Mouse (Mus musculus) small intestine, adult 2 months (tissue): ENCODE measurements at regions not wholly inside any gene's neighbourhood (a gene's known extent, or its start where the extent isn't known, plus 50 kb on each side); places are given as distances from the start of the nearest gene placed in this dataset.

Source experiments
- CTCF ChIP-seq: fragments of 200-500 bp; IDR thresholded peaks from 2 replicates; pipeline ENCODE4 v1.5.1; 2012; ENCODE audit warnings: low read depth, mild to moderate bottlenecking, control low read depth, inconsistent platforms, low read length, moderate library complexity, mixed read lengths; ENCODE audit not compliant: insufficient replicate concordance, insufficient read length; ENCODE audit errors: extremely low read depth
- POLR2A ChIP-seq: fragments of 200-500 bp; IDR thresholded peaks from 2 replicates; pipeline ENCODE4 v1.6.1; 2012; ENCODE audit warnings: low read depth, mild to moderate bottlenecking, control low read depth, inconsistent platforms, low read length, moderate library complexity

DNA sequence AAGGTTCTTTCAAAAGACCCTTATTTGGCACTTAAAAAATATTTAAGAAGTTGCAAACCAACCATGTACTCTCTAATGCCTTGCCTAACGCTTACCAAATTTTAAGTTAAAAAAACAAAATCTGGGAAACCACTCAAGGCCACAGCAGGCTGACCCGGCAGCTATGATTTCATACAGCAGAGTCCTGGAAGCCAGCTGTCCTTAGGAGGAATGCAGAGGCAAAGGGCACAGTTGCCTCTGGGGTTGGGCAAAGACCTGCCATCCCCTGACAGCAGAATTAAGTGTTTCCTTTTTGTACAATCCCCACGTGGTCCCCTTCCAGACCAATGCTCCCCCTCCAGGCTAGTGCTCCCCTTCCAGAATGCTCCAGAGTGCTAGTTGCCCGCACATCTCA, 348.8 kb upstream of the BB014433 start:
- TF ChIP-seq CTCF (no peak), POLR2A (no peak)
